Mouse (Mus musculus): ENCODE data around the gene Mapre3. TPM values are rescaled to one million over a fixed set of nuclear protein-coding genes. Genes with fewer than 3 reads are reported as not detected.
A peak's percentile ranks its signal among the peaks of the same experiment; 100 is the strongest.

Gene Mapre3
- total RNA-seq (2022): 100 to 1,000 TPM; 220 to 238 (median 224) TPM

DNA sequence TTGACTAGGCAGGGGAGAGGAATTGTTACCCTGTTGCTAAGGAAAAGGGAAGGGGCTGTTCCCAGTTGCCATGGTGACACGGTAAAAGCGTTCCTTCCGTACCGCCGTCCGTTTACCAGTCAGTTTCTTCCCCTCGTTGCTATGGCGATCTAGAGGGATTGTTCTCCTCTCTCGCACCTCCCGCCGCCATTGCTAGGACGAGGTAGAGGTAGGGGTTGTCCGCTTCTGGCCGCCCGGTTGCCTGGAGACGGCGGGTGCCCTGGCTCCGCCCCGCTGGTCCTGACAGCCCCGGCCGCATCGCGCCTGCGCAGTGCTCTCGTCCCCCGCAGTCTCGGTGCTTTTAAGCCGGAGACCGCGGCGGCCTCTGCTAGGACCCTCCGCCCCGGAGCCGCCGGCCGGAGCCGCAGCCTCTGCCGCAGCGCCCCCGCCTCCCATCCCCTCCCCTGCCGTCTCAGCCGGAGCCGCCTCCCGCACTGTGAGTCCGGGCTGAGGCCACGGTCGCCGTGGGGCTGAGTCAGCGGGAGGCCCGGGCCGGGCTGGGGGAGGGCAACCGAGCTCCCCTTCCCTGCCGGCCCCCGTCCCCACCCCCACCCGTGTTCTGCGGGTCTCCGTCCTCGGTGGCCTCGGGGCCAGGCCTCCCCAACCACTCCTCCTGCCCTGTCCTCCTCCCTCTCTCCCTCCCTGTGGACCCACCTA, at the start of gene Mapre3:
Mapre3 (plus strand) TSS at position 218 of the 696 bp plus-strand sequence.
- peak; percentile 89 to 93 for DNase-seq (ENCODE audit: low spot score in 2 of 2)

DNA sequence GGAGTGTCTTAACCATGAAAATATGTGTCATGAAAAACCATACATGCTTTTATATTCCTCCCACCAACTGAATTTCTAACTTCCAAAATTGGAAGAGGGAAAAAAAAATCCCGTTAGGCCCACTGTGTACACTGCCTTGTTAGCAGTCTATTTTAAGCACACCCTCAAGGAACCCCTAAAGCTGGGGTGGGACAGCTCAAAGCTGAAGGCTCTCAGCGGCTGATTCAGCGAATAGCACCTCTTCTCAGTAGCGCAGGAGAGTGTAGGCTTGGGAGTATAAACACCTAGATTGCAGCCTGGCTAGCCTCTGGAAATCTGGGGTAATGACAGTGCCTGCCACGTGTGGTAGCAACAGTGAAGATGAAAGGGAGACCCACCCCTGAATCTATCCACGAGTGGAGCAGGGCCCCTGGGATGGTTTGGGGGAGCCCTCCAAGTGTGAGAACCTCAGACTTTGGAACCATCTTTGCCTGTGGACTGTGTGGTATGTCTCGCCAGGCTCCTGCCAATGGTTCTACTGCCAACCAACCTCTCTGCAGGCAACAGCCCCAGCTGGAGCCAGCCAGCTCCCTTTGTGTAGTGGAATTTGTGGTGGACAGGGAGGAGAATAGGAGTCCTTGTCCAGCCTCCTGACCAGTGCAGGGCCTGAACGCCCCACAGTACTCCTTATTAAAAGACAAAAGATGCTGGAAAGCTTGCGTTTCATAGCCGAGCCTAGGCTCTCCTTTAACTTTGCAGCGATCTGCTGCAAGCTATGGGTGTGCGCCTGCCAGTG, 48.7 kb upstream of the Mapre3 start:
- no peak for DNase-seq (ENCODE audit: low spot score in 2 of 2)

DNA sequence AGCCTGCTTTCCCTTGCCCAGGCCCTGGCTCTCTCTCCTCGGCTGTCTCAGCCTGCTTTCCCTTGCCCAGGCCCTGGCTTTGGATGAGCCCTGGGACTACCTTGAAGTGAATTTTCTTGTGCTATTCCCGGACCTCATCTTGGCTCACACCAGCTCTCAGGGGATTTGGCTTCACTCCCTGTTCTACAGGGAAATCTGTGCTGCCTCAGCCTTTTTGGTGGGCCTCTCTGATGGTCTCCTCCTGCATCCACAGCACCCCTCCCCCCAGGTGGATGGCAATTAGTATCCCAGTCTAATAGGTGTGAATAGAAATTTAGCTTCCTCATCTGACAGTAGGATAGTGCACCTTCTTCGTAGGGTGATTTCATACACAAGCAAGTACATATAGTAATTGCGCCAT, 46.4 kb upstream of the Mapre3 start:
- DNase-seq (ENCODE audit: low spot score in 2 of 2): no peak

DNA sequence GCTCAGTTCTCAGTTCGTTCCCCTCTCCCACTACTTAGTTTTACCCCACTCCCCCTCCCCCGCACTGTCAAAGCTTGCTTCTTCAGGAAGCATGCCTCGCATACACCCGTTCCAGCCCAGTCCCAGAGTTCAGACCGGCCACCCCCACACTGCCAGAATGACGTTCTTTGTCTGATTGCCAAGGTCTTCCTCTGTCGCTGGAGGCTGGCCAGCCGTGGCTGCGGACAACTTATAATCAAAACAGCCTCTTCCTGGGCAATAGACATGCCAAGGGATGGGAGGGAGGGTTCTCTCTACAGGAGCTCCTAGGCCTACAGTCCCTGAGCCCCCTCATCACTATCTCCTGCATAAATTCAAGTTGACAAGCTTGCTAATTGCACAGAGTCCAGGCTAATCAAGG, 45.8 kb upstream of the Mapre3 start:
- DNase-seq (ENCODE audit: low spot score in 2 of 2): no peak

DNA sequence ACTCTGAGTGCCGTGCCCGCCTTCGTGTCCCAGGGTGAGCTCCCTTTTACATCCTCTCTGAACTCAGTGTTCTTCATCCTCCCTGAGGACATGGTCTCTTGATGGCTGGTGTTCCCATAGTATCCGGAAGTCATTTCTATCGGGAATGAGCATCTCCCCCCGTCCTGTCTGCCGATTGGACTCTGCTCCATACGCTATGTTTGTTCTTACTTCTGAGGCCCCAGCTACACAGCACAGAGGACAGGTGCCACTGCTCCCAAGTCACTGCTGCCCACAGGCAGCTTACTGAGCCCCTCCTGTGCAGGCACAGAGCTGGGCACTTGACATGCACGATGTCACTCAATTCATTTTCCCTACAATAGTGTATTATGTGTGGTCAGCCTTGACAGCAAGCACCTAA, 45.4 kb upstream of the Mapre3 start:
- no peak for DNase-seq (ENCODE audit: low spot score in 2 of 2)

DNA sequence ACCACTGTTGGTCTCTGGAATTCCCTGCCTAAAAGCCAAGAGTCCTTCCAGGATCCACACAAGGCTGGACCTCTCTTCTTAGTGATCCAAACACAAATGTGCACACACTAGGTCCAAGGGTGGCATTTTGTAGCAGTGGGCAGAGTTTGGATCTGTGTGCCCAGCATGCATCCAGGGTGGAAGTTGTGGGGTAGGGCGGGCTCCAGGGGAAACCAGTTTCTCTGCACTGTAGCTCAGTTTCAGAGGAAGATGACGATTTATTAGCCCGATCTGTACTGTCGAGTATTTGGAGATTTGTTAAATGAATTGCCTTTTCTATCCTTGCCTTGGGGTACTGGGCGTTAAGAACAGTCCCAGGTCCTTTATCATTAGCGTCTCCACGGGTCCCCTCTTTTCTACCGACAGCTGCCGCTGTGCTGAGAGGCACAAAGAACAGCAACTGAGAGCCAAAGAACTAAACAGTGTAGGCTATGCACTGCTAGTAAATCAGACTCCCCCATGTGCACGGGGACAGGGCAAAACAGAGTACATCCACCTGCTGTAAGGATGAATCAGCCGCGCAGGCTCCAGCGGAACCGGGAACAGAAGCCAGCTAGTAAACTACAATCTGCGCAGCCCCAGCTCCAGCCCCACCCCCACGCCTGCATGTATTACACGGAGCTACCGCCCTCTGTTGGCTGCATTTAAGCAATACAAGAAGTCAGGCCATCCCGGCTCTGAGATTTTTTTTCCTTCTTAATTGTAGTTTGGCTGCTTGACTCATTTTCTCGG, 39.7 kb upstream of the Mapre3 start:
- DNase-seq (ENCODE audit: low spot score in 2 of 2): peak; percentile 75 to 93

DNA sequence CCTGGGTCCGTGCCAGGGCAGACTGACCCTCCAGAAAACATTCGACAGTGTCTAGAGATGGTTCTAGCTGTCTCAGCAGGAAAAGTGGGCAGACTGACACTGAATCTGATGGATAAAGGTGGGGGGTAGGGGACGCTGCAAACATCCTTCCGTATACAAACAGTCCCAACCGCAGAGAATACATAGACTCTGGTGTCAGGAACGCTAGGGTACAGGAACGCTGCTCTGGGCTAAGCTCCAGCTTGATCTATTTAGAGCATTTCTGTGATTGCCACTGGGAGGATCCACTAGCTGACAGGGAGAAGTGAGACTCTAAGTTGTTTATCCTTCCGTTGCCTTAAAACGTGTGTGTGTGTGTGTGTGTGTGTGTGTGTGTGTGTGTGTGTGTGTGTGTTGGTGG, 33.7 kb upstream of the Mapre3 start:
- DNase-seq (ENCODE audit: low spot score in 2 of 2): no peak

DNA sequence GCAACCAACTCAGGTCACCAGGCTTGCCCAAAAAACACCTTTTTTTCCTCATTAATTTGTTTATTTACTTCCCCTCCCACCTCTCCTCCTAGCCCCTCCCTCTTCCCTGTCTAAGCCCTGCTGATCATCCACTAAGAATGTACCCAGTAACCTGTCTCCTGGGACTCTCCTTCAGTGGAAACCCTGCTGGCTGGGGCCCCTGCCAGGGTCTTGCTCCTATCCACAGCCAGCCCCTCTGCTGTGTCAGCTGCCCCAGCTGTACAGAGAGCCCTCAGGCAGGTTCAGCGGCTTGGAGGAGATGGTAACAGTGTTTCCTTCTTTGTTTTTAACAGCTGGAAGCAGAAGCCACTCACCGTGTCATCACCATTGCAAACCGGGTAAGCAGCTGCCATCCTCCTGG, 33.3 kb upstream of the Mapre3 start:
- no peak for DNase-seq (ENCODE audit: low spot score in 2 of 2)

DNA sequence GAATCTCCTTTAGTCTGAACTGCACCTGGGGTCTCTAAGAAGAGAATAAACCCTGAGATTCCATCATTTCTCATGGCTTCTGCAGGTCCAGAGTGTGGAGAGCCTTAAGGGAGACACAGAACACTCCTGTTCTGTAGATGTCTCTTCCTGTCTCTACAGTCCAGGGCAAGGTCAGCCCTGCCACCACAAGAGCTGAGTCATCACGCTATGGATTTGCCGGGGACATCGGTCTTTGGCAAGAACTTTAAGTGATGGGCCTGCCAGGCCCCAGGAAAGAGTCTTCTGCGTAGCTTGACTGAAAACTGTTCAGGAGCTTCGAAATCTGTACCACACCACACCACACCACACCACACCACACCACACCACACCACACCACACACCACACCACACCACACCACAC, 27.1 kb upstream of the Mapre3 start:
- DNase-seq (ENCODE audit: low spot score in 2 of 2): no peak

DNA sequence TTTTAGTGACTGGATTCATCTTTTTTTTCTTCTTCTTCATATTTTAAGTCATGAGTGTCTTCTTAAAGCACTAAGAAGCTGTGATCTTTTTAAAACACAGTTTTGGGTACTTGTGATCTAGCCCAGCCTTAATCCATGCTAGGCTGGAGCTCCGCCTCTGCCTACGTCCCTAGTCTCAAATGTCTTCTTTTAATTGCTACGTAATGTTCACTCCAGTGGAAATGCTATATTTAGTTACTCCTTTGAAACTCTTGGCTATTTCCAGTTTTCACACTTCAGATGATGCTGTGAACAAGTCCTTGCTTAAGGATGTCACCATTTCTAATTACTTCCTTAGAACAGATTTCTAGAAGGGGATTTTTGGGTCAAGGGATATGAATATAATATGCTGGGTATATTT, 24.4 kb upstream of the Mapre3 start:
- no peak for DNase-seq (ENCODE audit: low spot score in 2 of 2)

DNA sequence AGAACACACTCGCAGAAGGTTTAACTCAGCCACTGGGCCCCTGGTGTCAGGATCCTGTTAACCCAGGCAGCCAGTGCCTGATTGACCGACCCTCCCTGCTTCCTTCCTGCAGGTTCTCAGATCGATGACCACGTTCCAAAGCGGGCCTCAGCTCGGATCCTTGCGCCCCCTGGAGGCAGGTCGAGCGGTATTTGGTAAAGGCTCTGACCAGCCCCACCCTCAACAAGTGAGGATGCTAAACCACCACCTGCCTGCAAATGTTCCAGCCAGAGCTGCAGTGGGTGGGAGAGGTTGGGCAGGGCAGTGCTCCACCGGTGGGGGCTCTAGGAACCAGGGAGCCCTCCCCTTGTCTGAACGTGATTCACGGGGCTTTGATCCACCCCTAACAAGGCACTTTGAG, 18.3 kb upstream of the Mapre3 start:
- DNase-seq (ENCODE audit: low spot score in 2 of 2): peak; percentile 51 to 63

DNA sequence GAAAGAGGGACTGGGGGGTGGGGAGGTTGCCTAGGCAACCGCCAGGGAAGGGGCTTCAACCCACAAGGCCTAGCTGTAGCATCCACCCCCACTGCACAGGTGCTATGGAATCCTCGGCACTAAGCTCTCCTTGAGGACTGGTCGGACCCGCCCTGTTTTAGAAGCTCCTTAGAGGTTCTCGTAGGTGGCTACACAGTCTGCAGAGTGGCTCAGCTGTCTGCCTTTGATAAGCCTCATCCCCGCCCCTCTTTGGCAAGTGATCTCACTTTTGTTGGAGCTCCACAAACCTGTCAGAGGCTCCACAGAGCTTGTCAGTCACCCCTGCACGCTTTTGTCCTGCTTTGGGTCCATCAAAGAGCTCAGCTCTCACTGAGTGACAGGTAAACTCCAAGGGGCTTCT, 17.0 kb upstream of the Mapre3 start:
- no peak for DNase-seq (ENCODE audit: low spot score in 2 of 2)

DNA sequence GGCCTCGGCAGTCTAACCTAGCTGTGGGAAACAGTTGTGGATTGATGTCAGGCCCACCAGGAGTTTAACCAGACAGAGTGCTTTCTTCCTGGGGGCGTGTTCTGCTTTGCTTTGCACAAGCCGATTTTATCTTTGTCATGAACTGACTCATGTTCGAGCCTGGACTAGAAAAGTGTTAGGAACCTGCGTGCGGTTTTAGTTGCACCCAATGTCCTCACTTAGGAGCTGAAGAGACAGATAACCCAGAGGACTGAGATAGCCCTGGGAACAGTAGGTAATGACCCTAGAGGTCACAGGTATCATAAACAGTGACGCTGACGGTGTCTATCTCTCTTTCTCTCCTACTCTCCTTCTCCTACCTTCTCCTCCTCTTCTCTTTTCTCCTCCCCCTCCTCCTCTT, 16.5 kb upstream of the Mapre3 start:
- DNase-seq (ENCODE audit: low spot score in 2 of 2): no peak

DNA sequence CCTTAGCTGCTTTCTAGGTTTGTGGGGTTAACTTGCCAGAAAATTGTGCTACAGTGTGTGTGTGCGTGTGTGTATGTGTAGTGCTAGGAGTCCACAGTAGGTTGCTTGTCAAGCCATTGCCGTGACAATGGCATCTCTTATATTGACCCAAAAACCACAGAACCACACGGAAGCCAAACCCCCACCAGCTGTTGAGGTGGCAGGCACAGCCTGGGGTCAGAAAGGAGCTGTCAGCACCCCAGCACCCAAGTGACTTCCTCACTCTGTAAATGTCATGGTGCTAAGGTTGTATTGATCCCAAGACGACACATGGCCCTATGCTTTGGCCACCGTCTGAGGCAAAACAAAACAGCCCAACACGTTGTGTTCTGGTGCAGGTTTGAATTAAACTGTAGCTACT, 15.5 kb upstream of the Mapre3 start:
- no peak for DNase-seq (ENCODE audit: low spot score in 2 of 2)

DNA sequence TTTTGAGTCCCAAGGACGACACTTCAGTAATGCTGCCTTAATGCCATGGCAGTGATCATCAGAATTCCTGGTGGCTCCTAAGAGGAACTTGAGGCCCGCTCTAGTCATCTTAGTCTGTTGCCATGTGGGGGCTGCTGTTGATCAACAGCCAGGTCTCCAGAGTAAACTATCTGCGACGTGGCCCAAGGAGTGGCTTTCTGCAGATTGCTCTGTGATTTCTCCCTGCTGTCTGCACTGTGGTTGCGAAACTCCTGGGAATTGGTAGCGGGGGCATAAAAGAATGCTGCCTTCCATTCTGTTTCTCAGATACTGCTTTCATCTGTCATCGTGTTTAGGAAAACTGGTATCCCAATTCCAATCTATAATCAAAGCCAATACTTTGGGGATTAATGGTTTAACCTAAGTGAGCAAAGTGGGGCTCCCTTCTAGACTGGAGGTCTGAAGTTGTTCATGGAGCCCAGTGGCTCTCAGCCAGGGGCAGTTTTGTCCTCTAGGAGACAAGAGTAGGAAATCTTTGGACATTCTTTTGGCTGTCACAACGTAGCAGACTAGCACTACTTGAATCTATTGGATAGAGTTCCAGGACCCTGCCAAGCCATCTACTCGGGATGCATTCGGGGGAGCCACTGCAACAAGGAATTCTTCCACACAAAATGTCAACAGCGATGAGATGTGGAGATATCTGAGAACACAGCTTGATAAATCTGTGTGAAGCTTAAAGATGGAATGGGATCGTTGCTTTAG, 11.5 kb upstream of the Mapre3 start:
- no peak for DNase-seq (ENCODE audit: low spot score in 2 of 2)

DNA sequence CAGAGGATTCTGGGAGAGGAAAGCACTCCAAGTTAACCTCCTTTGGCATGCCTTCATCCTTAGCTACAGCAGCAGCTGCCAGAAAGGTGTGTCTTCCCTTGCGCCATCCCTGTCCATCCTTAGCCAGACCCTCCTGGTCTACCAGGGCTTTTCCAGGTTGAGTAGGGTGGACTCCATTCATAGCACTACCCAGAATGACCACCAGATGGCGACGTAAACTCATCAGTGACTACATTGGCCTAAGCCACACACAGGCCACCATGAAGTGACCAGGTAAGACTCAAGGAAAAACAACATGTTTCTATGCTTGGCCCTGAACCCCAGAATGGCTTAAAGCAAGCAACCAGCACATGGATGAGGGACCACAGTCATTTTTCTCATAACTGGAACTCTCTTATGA, 8.3 kb upstream of the Mapre3 start:
- peak; percentile 60 to 83 for DNase-seq (ENCODE audit: low spot score in 2 of 2)

DNA sequence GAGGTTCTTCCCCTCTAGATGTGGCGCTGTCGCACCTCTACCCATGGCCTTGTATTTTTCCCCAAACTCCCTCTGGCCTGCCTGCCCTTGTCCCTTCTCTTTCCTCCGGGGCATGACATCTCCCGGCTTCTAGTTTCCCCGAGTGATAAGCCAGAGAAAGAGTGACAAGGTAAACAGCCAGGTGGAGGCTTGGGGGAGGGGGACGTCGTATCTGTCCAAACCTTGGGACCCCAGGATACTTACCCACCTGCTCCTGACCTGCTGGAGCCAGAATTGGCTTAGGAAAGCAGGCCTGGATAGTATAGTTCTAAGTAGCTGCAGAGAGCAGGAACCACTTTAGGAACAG, 652 bp downstream of the Mapre3 start:
- no peak for DNase-seq (ENCODE audit: low spot score in 2 of 2)

DNA sequence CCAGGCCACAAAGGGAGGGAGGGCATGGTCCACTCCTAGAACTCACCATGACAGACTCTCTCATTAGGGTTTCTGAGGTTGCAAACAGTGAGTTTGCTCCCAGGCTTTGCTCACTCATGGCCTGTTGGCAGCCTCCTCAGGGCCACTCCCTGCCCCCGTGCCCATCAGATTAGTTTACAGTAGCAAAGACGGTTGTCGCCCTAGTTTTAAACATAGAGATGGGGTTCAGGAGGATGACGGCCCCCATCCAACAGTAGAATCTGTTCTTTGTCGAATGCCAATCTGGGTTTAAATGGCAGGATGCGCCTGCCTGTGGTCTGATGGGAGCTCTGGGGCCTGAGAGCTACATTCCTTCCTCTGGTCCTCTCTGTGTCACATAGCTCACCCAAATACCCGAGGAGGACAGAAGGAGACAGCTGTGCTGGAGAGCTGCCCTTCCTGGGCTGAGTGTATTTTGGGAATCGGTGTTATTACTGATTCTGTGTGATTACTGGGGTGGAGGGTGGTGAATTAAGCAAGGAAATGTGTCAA, 1.9 kb downstream of the Mapre3 start:
- no peak for DNase-seq (ENCODE audit: low spot score in 2 of 2)

DNA sequence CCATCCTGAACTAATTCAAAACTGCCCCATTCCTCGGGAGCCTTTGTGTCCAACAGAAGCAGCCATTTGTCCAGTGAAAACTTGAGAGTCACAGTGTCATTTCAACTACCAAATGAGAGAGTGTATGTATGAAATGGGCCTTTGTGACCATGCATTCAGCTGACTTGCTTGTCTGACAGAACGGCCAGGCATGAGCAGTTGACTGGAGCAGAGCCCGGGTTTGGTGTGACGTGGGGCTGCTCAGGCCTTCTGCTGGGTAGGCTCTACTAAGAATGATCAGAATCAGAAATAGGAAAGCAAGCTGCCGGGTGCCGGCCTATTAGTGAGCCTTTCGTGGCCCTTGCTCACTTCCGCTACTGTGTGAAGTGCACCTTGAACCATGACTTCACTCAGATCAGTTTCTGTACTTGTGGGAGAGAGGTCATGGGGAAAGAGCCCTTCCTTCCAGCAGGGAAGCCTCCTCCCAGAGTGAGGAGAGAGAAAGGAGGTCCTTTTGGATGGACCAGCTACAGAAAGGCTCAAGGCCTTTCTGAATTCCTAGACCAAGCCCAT, 4.4 kb downstream of the Mapre3 start:
- DNase-seq (ENCODE audit: low spot score in 2 of 2): no peak

DNA sequence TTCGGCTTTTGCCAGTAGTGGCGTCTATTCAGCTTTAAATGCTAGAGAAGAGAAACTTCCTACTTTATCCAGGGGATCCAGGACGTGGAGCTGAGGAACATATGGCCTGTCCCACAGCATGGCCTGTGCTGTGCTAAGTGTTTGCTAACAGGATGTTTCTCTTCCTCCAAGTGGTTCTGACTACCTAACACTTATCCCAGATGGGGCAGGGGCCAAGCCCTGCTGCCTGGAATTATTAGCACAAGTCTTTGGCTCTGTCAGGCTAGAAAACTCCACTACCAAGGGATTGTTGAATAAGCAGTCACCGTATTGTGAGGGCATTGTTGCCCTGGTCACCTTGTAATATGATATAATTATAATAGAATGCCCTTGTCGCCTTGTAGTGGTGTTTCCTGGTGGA, 8.2 kb downstream of the Mapre3 start:
- no peak for DNase-seq (ENCODE audit: low spot score in 2 of 2)

DNA sequence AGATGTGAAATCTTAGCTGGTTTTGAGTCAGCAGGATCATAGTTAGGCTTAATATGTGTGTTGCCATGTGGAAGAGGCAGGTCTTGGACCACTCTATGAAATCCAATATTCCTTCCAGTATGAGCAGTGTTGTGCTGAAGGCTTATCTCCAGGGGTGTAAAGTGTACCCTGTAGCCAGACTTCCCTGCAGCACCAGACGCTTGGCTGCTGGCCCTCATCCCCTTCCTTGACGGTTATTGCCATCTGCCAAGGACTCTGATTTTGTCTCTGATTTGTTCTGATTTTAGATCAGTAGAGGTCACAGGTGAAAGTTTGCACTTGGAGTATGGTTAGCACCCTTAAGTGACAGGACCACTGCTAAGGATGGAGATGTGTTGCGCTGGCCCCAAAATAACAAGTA, 8.7 kb downstream of the Mapre3 start:
- DNase-seq (ENCODE audit: low spot score in 2 of 2): no peak

Data from left cerebral cortex, adult 8-10 months (tissue).